Comparison of ENCODE assay signal across 8 mouse cellular contexts in genomic region chr10:24622586-24622985, GRCm38 (mm10). TPM values are rescaled to one million over a fixed set of nuclear protein-coding genes. Genes with fewer than 3 reads are reported as not detected.
A peak's percentile ranks its signal among the peaks of the same experiment; 100 is the strongest.
DNase-seq lines count a peak whose midpoint lies in the region; ATAC-seq lines count a peak whose summit lies in the region.

No protein-coding gene starts in this region.

- peak; percentile 86 for ATAC-seq in granulocyte monocyte progenitor cell, adult 5-6 weeks (replicated peaks; ENCODE audit: poor library complexity, severe bottlenecking)

- DNase-seq in layer of hippocampus, adult 8-10 months (ENCODE audit: low spot score in 2 of 2) = peak; percentile 18 to 58
- no peak for DNase-seq in layer of hippocampus, adult 9-10 months (ENCODE audit: low spot score)
- peak; percentile 83 for DNase-seq in NIH3T3 (ENCODE audit: low read depth)
- peak; percentile 65 to 87 for DNase-seq in cerebellum, postnatal 14 days
- DNase-seq in left cerebral cortex, postnatal 4 days = peak; percentile 70
- peak; percentile 69 for DNase-seq in ovary, postnatal 14 days (ENCODE audit: low spot score)
- DNase-seq in urinary bladder, postnatal 14 days (ENCODE audit: low spot score) = peak; percentile 84

- intact Hi-C loops in left cerebral cortex, postnatal 4 days (cut with DNase I) = loop anchor here (10.0 kb wide), 1 partner anchor 428 kb away; no protein-coding TSS in a partner anchor

RNA-seq across cellular contexts. Expression of gene Ccn2, which starts 27.3 kb away (rescaled TPM):
- 10 to 100 TPM in 3 of 4 experiments, 1 to 10 TPM in 1; 9.8 to 18.3 (median 10.7) TPM for total RNA-seq in layer of hippocampus, adult 8-10 months (2022)
- total RNA-seq in granulocyte monocyte progenitor cell, adult 5-6 weeks (2014; fragmentation: Nextera tagmentation) = not detected in 2 replicates
- not detected in 2 replicates for total RNA-seq in granulocyte monocyte progenitor cell, adult 5-6 weeks (2017)
- total RNA-seq in left cerebral cortex, postnatal 4 days (2021) = 10 to 100 TPM; 26.6 to 28.2 TPM

Comparison
In these comparisons a context has a peak if more than half of its experiments do, and no peak if none do; other contexts are left out.
1. RNA of gene Ccn2, which starts 27.3 kb away (total RNA-seq): 26.6 to 28.2 TPM in left cerebral cortex, postnatal 4 days and 9.8 to 18.3 TPM in layer of hippocampus, adult 8-10 months; not detected in granulocyte monocyte progenitor cell, adult 5-6 weeks; every median in the first group is over 10 times any median in the second.